Mouse (Mus musculus) liver, embryonic 14.5 days (tissue): ENCODE data around the gene Ift20. TPM values are rescaled to one million over a fixed set of nuclear protein-coding genes. Genes with fewer than 3 reads are reported as not detected.

ENCODE experiments used
- ATAC-seq: fragments of 200-750 bp; cut with Nextera tagmentation; 2 replicates; pipeline ENCODE4 v1.8.0; 2017; ENCODE audit warnings: moderate number of reproducible peaks, mild to moderate bottlenecking, moderate library complexity; ENCODE audit not compliant: insufficient read depth
- DNase-seq, 3 experiments: peaks; one replicate each; pipeline ENCODE4 v3.0.0-alpha.2; 2012 to 2013; ENCODE audit warnings: low read depth in 3 of 3, low spot score in 3 of 3
- H3K27ac ChIP-seq: fragments of 300-500 bp; sonication (generic); 2 replicates; pipeline ENCODE4 v1.5.1; 2014; ENCODE audit warnings: moderate library complexity, mild to moderate bottlenecking, control low read depth, inconsistent platforms
- H3K27me3 ChIP-seq: fragments of 300-500 bp; sonication (generic); 2 replicates; pipeline ENCODE4 v1.6.1; 2014; ENCODE audit warnings: mild to moderate bottlenecking, low read length, moderate library complexity; ENCODE audit not compliant: control insufficient read depth, insufficient read depth
- H3K36me3 ChIP-seq: fragments of 300-500 bp; sonication (generic); replicated peaks from 2 replicates; pipeline ENCODE4 v1.6.1; 2014; ENCODE audit warnings: low read depth; ENCODE audit not compliant: control insufficient read depth, insufficient read depth
- H3K4me1 ChIP-seq, 2 experiments: fragments of 200-500 bp in 1 of 2; fragments of 300-500 bp in 1 of 2; sonication (generic) in 1 of 2; replicated peaks; 2 replicates each; pipeline ENCODE4 v1.6.1; 2012 to 2014; ENCODE audit warnings: antibody characterized with exemption in 1 of 2, inconsistent platforms in 1 of 2, low read length in 1 of 2; ENCODE audit not compliant: control insufficient read depth in 2 of 2, insufficient read depth in 2 of 2
- H3K4me2 ChIP-seq: fragments of 300-500 bp; sonication (generic); 2 replicates; pipeline ENCODE4 v1.6.1; 2014; ENCODE audit warnings: low read depth, mild to moderate bottlenecking, control low read depth, moderate library complexity
- H3K4me3 ChIP-seq, 2 experiments: fragments of 200-500 bp in 1 of 2; fragments of 300-500 bp in 1 of 2; sonication (generic) in 1 of 2; 2 replicates each; pipeline ENCODE4 v1.5.1; 2012 to 2014; ENCODE audit warnings: low read depth in 2 of 2, low read length in 2 of 2, mild to moderate bottlenecking in 2 of 2, control low read depth in 1 of 2, inconsistent platforms in 1 of 2, moderate library complexity in 1 of 2; ENCODE audit not compliant: insufficient read depth in 1 of 2
- H3K9ac ChIP-seq: fragments of 300-500 bp; sonication (generic); replicated peaks from 2 replicates; pipeline ENCODE4 v1.6.1; 2014; ENCODE audit warnings: mild to moderate bottlenecking, control low read depth, moderate library complexity
- H3K9me3 ChIP-seq: fragments of 300-500 bp; sonication (generic); 2 replicates; pipeline ENCODE4 v1.6.1; 2016; ENCODE audit warnings: low read length, mixed read lengths; ENCODE audit not compliant: control insufficient read depth
- CTCF ChIP-seq: IDR thresholded peaks from 2 replicates; pipeline ENCODE4 v1.5.1; 2016; ENCODE audit warnings: antibody characterized with exemption, low read depth, control low read depth
- EP300 ChIP-seq: IDR thresholded peaks from 2 replicates; pipeline ENCODE4 v1.6.1; 2016; ENCODE audit warnings: antibody characterized with exemption, low read depth
- WGBS: fragments of 180-500 bp; shearing (Covaris S2); extraction: QIAGEN DNeasy Blood & Tissue Kit; methylation state at CpG from one replicate; pipeline ENCODE4 v1.1.7; 2014; ENCODE audit not compliant: insufficient replicate concordance; 5-methylcytosine and 5-hydroxymethylcytosine counted together
- polyA plus RNA-seq, 2 experiments: library from polyadenylated mRNA; depleted of rRNA in 1 of 2; stranded (reverse) in 1 of 2; unstranded in 1 of 2; fragments of >200 nt; fragmentation: Nextera tagmentation in 1 of 2; extraction: Ambion mirVana in 1 of 2; gene quantifications; 2 replicates each; pipeline versions ENCODE4 v1.2.1 to v1.2.3; 2012 to 2014

Ift20 gene
- polyA plus RNA-seq, 2 experiments = 41.7 to 77.8 TPM

GRCm38 (mm10) chr11:78521880-78522279 lies 14.3 kb upstream of the Ift20 start:
- H3K36me3 ChIP-seq = peaks cover 37% of the 10 kb centered on the region
- 78% methylated on average over 3 of the region's 3 CpGs for WGBS

GRCm38 (mm10) chr11:78522481-78522997 lies 13.6 kb upstream of the Ift20 start:
- 80% methylated on average over 1 of the region's 1 CpGs for WGBS
- no peak for TF ChIP-seq EP300
- TF ChIP-seq CTCF = peak; percentile 36; the same call in 1 of the 2 replicates
- DNase-seq = no peak

More at GRCm38 (mm10) chr11:78521880-78522279, 14.3 kb upstream of the Ift20 start:
- no peak overlapping the region for H3K27ac ChIP-seq
- no peaks in the 10 kb centered on the region for H3K27me3 ChIP-seq
- no peak for DNase-seq
- no peaks in the 10 kb centered on the region for H3K4me1 ChIP-seq
- H3K9me3 ChIP-seq = no peaks in the 10 kb centered on the region
- H3K4me2 ChIP-seq = no peak overlapping the region
- H3K9ac ChIP-seq = no peak overlapping the region
- no peak for ATAC-seq
- TF ChIP-seq EP300 = no peak
- H3K4me3 ChIP-seq = no peak overlapping the region

GRCm38 (mm10) chr11:78523241-78523955 lies 12.8 kb upstream of the Ift20 start:
- Histone ChIP-seq H3K9me3 (no peaks in the 10 kb centered on the region), H3K4me2 (no peak overlapping the region), H3K27me3 (no peaks in the 10 kb centered on the region), H3K27ac (no peak overlapping the region), H3K4me3 (no peak overlapping the region), H3K9ac (no peak overlapping the region), H3K4me1 (no peaks in the 10 kb centered on the region), H3K36me3 (peaks cover 28% of the 10 kb centered on the region)
- ATAC-seq (no peak), DNase-seq (no peak)
- TF ChIP-seq EP300 = no peak
- TF ChIP-seq CTCF = no peak
- WGBS = 77% methylated on average over 9 of the region's 9 CpGs

More at GRCm38 (mm10) chr11:78522481-78522997, 13.6 kb upstream of the Ift20 start:
- H3K27ac ChIP-seq = no peak overlapping the region
- H3K4me2 ChIP-seq = no peak overlapping the region
- no peaks in the 10 kb centered on the region for H3K4me1 ChIP-seq
- no peak overlapping the region for H3K4me3 ChIP-seq
- H3K36me3 ChIP-seq = peaks cover 36% of the 10 kb centered on the region
- no peaks in the 10 kb centered on the region for H3K27me3 ChIP-seq
- H3K9ac ChIP-seq = no peak overlapping the region
- no peaks in the 10 kb centered on the region for H3K9me3 ChIP-seq
- ATAC-seq = no peak

GRCm38 (mm10) chr11:78524838-78525237 lies 11.3 kb upstream of the Ift20 start:
- Histone ChIP-seq H3K4me2 (no peak overlapping the region), H3K4me1 (no peaks in the 10 kb centered on the region), H3K4me3 (no peak overlapping the region), H3K27ac (no peak overlapping the region), H3K27me3 (no peaks in the 10 kb centered on the region), H3K9ac (no peak overlapping the region), H3K9me3 (no peaks in the 10 kb centered on the region), H3K36me3 (peaks cover 23% of the 10 kb centered on the region)
- 66% methylated on average over 2 of the region's 2 CpGs for WGBS
- DNase-seq = no peak
- TF ChIP-seq EP300 = no peak
- no peak for TF ChIP-seq CTCF
- ATAC-seq = no peak

GRCm38 (mm10) chr11:78528714-78529113 lies 7.4 kb upstream of the Ift20 start:
- H3K27me3 ChIP-seq = no peaks in the 10 kb centered on the region
- 78% methylated on average over 9 of the region's 9 CpGs for WGBS
- no peaks in the 10 kb centered on the region for H3K9me3 ChIP-seq
- H3K27ac ChIP-seq = no peak overlapping the region
- H3K4me2 ChIP-seq = no peak overlapping the region
- no peak for DNase-seq
- no peak overlapping the region for H3K4me3 ChIP-seq
- no peaks in the 10 kb centered on the region for H3K4me1 ChIP-seq
- no peak for TF ChIP-seq EP300
- TF ChIP-seq CTCF = no peak
- no peaks in the 10 kb centered on the region; the same call in 1 of the 2 replicates for H3K36me3 ChIP-seq
- H3K9ac ChIP-seq = no peak overlapping the region
- ATAC-seq = no peak
